Mouse (Mus musculus) monocyte, adult 2 months (primary cell): ENCODE results near the gene Slc6a16.

Experiments used
- DNase-seq, 2 experiments: peaks; one replicate each; pipeline ENCODE4 v3.0.0; 2022; ENCODE audit warnings: low spot score in 2 of 2, low read depth in 1 of 2

Slc6a16 gene

GRCm38 (mm10) chr7:45309455-45309854 is 68.6 kb downstream of the Slc6a16 start:
- peak; percentile 30 to 42 for DNase-seq

DNA sequence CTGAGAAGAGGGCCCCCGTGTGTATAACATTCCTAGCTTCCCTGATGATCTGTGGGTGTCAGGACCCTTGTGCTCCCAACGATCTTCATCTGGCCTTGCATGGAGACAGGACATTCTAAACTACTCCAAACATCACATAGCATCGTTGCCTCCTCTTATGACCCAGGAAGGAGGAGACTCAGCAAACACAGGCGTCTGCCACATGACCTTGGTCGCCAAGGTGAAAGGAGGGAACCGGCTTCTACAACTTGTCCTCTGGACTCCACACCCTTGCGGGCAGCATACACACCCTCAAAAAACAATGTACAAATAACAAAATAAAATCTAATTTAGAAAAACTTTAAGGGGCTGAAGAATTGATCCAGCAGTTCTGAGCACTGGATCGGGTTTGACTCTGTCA is 71.1 kb downstream of the Slc6a16 start:
- no peak for DNase-seq

GRCm38 (mm10) chr7:45312686-45313453 is 72.0 kb downstream of the Slc6a16 start:
- DNase-seq: no peak

DNA sequence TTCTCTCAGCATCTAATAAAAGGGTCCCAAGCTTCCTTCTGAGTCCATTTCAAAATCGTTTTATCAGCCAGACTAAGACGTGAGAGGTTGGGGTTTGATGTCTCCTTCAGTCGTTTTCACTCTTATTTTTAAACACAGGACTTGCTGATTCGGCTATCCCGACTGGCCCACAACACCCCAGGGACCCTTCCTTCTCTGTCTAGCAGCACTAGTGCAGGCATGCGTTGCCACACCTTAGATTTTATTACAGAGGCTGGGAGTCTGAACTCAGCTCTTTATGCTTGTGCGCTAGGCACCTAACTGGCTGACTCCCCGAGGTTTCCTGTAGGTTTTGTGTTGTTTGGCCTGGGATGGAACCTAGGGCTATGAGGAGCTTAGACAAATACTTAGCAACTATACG is 72.6 kb downstream of the Slc6a16 start:
- DNase-seq: no peak

GRCm38 (mm10) chr7:45315182-45315701 is 74.4 kb downstream of the Slc6a16 start:
- DNase-seq: no peak

DNA sequence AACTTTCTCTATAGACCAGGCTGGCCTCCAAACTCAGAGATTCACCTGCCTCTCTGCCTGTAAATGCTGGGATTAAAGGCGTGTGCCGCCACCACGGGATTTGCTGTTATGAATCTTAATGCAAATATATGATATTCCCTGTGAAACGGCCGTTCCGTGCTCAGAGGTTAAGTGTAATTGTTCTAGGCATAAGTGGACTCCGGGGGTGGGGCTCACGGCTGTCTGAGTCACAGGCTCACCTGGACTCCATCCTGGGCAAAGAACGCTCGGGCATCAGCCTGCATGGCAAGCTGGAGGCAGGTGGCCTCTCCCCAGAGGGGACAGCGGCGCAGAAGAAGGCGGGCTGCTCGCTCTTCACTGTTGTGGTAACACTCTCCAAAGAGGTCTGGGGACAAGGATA is 75.7 kb downstream of the Slc6a16 start:
- no peak for DNase-seq

- no peak for DNase-seq
Measured at GRCm38 (mm10) chr7:45322245-45322644, 81.4 kb downstream of the Slc6a16 start.
